Mouse (Mus musculus) adrenal gland, postnatal 4 days (tissue): ENCODE data around the gene Jmjd8. TPM values are rescaled to one million over a fixed set of nuclear protein-coding genes. Genes with fewer than 3 reads are reported as not detected.
"Not testable (repeated sequence)": the region's sequence is repeated elsewhere in the genome, so short reads cannot be mapped to it uniquely, and the experiment has no call there.

ENCODE experiments used
- DNase-seq, 2 experiments: peaks; one replicate each; pipeline ENCODE4 v3.0.0; 2021 to 2022; ENCODE audit warnings: low spot score in 2 of 2, mixed read lengths in 2 of 2
- long read RNA-seq, 2 experiments: library from polyadenylated mRNA; stranded (forward); transcript quantifications; one replicate each; pipeline ENCODE4 v2.0.0; 2021
- total RNA-seq, 2 experiments: library from RNA; stranded (reverse); gene quantifications; 2 replicates each; pipeline ENCODE4 v1.2.3; 2021

Gene Jmjd8
- total RNA-seq: 10 to 100 TPM; 72.9 to 81.8 TPM
- long read RNA-seq, experiment 1, transcript Jmjd8-205 (9 exons, 2,268 nt): major isoform, 44 of 61 reads
- long read RNA-seq, experiment 1, partial matches to known transcripts: 6 of 61 reads
- long read RNA-seq, experiment 1, other reads (novel, unspliced or antisense): 10 of 61 reads
- long read RNA-seq, experiment 2, transcript Jmjd8-205 (9 exons, 2,268 nt): major isoform, 37 of 94 reads
- long read RNA-seq, experiment 2, partial matches to known transcripts: 29 of 94 reads
- long read RNA-seq, experiment 2, other reads (novel, unspliced or antisense): 27 of 94 reads

DNA sequence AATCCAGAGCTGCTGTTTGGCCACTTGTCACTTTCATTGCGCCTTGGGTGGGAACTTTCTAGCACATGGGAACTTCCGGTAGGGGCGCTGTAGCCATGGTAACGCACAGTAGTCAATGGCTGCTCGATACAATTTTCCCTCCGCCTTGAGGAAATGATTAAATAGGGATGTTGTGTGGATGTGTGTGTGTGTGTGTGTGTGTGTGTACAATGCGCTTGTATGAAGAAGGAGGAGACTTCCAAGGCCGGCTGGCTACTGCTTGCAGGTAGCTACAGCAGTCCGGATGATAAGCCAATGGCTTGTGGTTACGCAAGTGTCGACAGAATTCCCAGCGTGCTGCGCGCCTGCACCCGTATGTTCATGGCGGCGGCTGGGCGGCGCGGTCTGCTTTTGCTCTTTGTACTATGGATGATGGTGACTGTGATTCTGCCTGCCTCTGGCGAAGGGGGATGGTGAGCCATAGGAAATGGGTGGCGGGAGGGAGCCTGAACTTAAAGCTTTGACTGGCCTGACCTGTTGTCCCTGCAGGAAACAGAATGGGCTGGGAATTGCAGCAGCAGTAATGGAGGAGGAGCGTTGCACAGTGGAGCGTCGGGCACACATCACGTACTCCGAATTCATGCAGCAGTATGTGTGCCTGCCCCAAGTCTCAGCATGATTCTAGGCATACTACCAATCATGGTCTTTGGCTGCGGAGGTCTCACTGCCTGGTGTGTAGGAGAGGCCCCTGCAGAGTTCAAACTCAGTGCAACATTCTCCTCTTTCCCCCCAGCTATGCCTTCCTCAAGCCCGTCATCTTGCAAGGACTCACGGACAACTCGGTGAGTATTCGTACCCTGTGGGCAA lies at the start of gene Jmjd8:
Jmjd8 (plus strand) TSS at position 156 of the 846 bp plus-strand sequence.
- DNase-seq: peak; percentile 50 to 61

DNA sequence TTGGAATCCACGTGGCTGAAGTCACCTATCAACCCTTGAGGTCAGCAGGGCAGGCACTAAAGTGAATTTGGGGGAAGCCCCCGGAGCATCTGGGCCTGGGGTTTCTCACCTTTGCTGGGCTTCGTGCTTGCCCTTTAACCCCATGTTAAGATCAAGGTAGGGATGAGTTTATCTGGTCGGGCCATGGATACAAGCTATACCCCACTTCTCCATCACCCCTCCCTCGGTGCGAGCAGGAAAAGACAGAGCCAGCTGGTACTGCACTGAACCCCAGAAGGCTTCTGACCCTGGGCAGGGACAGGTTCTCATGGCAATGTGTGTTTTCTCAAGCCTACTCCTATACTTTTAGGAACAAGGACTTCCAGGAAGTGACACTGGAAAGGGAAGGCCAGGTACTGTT lies 47.3 kb upstream of the Jmjd8 start:
- no peak for DNase-seq

DNA sequence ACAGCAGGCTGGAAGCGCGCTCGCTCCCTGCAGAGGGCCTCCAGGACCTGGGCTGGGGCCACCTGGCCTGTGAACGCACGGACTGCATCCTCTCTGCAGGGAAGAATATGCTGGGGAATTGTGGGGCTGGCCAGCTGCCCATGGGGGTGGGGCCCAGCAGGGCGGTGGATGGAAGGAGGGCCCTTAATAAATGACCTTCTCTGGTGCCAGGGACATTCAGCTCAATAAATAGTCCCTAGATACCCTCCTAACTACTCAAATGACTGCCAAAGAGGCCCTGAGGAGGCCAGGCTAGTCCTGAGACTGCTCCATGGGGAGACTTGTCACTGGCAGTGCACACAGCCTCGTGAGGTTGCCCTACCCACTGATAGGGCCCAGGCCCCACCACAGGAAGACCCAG lies 45.6 kb upstream of the Jmjd8 start:
- no peak for DNase-seq

DNA sequence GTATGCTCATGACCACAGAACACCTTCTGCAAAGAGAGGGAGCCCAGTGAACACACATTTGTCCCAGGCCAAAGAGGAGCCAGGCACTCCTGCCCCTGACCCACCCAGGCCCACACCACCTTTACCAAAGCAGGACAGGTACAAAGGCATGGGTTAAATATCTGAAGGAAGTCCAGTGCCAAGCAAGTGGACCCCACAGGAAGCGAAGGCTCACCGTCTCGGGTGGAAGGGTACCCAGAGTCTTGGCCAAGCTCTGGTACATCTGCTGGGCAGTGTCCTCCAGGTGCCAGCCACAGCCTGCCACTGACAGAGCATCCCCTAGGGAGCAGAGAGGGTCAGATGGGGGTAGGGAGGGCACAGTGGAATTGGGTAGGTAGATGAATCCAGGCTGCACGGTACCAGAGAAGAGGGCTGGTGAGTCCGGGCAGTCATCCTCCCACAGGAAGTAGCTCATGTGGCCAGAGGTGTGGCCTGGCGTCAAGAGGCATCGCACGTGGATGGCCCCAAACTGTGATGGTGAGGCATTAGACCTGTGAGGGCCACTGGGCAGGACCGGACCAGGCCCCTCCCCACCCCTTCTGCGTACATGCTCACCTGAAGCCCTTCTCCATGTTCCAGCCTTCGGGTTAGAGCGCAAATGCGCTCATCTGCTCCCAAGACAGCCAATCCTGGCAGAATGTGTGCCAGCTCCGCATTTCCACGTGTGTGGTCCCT lies 44.6 kb upstream of the Jmjd8 start:
- DNase-seq: no peak

DNA sequence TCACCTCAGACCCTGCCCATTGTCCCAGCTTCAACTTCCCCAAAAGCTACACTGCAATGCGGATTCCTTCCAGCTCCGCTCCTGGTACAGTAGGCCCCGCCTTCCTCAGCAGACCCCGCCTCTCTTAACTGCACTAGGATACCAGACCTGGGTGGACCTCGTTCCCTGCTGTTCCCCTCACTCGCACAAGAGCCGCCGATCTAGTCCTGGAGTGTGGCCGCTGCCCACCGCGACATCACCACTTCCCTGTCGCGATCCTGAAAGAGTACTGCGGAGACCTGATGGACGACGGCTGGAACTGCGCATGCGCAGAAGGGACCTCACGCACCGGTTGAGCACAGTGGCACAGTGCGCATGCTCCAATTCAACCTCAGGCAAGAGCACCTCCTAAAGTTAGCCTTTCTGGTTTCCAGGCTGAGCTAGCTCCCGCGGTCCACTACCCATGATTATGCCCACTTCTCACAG lies 43.4 kb upstream of the Jmjd8 start, which contains the start of gene Haghl:
Haghl (minus strand) TSS at position 393 of the 465 bp plus-strand sequence.
- peak; percentile 88 to 93 for DNase-seq

DNA sequence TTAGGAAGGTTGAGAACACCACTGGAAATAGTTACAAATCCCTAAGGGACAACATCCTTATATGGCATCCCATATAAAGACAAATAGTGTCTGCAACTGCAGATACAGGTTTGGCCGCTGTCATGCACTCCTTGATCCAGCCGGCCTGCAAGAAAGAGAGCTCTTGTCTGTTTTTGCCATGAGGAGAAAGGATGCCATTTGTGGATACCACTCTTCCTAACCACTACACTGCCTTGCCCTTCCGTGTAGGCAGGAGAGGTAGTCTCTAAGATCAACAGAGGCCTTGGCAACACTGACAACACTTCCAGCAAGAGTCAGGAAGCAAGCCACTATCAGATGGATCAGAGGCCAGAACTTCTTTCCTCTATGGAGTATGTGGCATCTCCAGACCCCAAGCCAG lies 42.4 kb upstream of the Jmjd8 start, which contains the start of gene Ccdc78:
Ccdc78 (plus strand) TSS at position 301 of the 400 bp plus-strand sequence.
- no peak for DNase-seq

DNA sequence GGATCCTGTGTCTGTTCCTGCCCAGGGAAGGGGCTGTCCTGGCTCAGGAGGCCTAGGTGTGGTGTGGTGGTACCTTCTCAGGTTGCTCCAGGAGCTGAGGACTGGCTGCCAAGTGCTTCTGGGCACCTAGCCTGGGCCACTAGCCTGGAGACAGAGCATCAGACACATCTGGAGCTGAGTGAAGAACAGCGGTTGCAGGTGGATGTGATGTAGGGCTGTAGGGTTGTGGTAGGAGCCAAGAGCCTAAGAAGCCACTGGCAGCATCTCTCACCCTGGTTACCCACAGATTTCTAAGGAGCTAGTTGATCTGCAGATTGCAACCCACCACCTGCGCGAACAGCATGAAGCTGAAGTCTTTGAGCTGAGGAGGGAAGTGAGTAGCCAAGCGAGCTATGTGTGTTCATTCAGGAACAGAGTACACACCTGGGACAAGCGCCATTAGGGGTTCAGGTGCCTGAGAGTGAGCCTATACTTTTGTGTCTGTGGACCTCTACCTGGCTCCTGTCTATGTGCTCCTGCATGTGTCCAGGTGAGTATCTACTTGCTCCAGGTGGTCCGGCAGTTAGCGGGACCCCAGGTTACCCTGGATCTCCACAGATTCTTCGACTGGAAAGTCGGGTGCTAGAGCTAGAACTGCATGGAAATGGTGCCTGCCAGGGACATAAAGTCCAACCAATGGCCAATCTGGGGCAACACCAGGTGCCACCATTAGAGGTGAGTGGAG lies 41.7 kb upstream of the Jmjd8 start:
- no peak for DNase-seq

DNA sequence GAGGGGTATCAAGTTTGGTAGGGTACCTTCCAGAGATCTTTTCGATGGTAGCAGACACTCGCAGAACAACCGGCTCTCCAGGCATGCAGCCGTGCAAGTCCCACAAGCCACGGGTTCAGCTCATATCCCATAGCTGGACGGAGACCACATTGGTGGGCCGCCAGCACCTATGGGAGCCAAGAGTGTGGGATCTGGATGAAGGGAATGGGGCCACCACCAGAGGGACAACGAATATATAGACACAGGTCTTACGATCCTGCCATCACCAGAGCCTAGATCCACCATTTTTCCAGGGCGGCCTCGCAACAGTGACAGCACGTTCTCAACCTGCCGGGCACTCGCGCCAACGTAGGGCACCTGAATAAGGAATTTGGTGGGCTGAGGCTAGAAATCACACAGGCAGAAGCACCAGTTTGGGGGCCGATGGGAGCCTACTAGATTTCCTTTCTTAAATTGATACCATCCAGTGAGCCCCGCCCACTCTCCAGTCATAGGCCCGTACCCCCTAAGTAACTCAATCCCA lies 37.3 kb upstream of the Jmjd8 start:
- DNase-seq: no peak

DNA sequence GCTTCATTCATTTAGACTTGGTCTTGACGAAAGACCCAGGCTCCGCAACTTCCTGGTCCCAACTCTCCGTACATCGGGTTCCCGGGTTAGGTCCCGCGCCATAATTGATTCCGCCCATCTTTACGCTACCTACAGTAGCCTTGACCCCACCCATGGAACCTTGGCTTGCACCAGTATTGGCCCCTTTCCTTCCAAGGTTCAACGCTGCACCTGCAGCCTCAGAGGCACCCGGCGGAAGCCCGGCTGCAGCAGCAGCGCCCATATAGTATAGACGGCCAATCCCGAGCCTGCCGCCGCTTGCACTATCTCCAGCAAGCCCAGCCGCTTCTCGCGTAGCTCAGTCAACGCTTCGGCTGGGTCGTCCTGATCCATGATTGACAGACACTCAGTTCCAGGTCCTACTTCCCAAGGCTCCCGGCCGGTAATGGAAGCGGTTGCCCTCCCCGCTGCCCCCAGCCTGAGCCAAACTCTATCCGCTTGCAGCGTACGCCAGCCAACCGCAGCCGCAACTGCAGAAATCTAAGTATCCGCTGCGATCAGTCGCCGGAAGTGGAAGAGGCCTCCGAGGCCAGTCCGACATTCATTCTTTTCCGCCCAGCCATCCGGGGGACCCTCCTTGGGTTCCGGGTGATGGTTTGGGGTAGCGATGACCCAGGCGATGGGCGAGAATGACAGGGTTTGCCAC lies 36.7 kb upstream of the Jmjd8 start:
- DNase-seq: peak; percentile 75

DNA sequence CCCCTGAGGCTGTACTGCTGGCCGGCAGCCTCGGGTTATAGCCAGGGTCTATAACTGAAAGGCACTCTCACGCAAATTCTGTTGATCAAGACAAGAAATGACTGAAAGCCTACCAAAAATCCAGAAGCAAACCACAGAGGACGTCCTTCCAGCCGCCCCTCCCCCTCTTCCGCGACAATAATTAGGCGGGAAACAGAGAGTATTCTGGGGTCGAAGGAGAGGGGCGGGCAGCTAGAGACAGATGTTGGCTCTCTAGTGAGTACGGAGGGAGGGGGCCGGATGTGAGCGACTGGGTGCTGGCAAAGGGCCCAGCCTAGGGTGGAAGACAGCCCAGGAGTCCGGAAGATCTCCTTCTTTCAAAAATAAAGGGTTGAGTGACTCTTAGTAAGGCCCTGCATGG lies 36.1 kb upstream of the Jmjd8 start, which contains the start of gene Fam173a:
Fam173a (minus strand) TSS at position 287 of the 400 bp plus-strand sequence.
- peak in 1 of 2 experiments; percentile 68 for DNase-seq

DNA sequence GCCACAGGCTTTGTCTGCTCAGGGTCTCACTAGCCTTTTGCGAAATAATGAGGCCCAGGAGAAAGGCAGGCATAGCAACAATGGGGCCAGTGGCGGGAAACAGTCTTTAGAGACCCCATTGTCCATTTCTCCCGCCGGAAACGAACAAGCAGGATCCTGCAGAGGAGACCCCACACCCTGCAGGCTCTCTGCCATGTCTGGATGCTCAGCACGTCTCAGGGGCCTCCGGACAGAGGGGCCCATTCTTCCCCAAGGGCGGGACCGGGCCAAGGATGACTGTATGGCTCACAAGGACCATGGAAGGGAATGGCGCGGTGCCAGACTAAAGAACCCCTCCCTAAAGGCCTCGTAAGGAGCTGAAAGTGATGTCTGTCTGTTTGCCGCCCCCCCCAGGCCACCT lies 34.5 kb upstream of the Jmjd8 start:
- no peak for DNase-seq

DNA sequence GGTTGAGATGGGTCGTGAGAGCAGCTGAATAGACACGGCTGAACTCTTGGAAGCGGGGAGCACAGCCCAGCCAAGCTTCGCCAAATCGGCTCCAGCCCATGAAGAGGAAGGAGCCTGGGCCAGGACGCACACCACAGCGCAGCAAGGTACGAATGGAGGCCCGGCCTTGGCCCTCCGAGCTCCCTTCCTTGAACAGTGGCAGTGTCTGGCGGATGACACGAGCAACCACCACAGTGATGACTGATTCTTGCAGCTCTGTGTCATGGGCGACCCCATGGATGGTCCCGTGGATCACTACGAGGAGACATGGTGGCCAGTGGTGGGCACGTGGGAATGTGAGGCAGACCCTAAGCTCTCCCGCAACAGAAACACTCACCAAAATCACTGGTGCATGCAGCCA lies 33.7 kb upstream of the Jmjd8 start:
- DNase-seq: no peak

DNA sequence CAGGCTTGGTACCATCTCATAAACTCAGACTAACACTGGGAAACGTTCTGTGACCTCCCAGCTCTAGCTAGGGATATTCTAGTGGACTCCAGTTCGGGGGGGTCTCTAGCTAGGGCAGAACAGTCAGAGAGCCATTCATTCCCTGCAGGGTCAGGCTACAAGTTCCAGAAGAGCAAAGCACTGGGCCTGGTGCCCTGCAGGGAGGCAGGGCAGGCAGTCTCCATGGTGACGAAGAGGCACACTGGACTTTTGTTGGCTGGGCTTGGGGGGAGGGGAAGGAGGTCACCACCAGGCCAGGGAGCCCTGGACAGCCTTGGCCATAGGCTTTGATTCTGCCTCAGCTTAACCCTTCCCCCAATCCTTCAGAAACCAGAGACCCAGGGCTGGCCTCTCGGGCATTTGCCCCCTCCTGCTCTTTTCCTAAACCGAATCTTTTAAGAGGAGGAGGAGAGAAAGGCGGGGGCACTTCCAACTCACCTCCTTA lies 33.0 kb upstream of the Jmjd8 start, which contains the start of gene AC134908.4:
AC134908.4 (minus strand) TSS at position 51 of the 484 bp plus-strand sequence.
- no peak for DNase-seq

DNA sequence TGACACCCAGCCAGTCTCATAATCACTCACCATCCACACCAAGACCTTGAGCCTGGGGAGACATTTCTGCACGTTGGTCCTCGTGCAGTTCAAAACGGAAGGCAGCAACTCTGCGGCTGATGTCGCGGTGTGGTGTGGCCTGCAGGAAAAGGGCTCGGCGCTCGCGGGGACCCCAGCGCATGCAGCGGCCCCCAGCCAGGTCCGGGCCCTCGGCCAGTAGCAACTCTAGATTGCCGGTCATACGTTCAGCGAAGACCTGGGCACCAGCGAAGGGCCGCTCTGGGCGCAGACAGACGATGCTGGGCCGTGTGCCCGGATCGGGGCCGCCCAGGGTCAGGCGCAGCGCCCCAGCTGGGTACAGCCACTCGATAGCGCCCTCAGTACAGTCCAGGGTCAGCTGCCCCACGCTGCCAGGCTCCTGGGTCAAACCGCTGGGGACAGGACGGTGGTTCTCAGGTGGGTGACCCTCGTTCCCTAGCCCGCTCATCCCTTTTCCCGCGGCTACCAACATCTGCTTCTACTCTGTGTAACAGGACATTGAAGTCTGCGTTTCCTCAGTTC lies 32.4 kb upstream of the Jmjd8 start:
- no peak for DNase-seq

DNA sequence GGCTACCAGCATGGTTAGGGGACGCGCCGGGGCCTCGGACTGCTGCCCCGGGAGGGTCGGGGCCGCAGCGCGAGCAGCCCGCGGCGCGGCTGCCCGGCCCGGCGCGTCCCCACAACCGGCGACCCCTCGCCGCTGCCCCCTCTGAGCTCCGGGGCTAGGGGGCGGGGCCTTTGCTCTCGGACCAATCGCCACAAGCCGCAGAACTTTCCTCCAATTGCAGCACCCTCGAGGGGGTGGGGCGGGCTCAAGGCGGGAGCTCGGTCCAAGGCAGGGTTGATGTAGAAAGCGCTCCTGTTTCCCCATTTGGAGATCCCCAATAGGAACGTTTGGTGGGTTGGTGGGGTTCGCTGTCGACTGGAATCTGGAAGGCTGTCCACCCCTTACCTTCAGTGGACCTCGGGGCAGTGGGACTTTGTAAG lies 31.7 kb upstream of the Jmjd8 start, which contains the start of gene Metrn:
Metrn (minus strand) TSS at position 186 of the 419 bp plus-strand sequence.
- peak; percentile 73 to 80 for DNase-seq

DNA sequence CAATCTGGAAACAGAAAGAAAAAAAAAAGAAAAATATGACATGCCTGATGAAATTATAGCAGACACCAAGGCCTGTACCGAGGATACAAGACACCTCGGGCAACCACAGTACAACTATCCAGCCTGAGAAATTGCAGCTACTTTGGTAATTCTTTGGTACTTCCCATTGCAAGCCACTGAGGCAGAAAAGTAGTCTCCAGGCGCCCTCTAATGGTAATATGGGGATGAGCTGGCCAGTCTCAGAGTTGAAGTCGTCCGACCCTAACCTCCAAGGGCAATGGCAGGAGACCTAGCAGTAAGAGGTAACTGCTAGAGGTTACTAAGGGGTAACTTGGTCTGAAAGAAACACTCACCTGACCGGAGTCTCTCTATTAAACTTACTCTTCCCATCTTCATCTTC lies 27.6 kb upstream of the Jmjd8 start:
- DNase-seq: no peak

DNA sequence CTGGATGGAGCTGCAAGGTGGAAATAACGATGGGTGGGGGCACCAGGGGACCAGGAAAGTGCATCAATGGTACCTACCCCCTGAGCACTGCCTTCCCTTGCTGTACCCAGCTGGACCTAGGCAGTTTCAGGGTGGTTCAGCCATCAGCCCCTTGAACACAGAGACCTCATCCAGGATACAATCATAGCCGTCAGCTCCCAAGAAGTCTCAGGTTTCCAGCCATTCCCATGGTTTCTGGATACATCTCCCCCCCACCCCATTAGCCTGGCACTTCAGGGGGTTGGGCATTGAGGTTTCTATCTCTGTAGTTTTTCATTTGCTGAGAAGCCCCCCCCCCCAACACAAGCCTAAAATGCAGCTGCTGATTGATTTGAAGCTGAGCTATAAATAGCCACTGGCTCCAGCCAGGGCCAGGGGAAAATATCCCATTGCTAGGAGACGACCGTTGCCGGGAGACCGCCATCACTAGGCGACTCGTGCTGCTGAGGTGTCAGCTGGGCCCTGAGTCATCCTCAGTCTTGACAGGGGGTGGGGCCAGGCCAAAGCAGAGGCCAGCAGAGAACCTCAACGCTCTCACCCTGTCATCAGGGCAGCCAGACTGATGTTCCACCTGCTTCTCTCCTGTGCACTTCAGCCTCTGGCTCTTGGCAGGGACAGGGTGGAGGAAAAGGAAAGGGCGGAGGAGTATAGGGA lies 25.7 kb upstream of the Jmjd8 start:
- DNase-seq: peak; percentile 49 to 54

DNA sequence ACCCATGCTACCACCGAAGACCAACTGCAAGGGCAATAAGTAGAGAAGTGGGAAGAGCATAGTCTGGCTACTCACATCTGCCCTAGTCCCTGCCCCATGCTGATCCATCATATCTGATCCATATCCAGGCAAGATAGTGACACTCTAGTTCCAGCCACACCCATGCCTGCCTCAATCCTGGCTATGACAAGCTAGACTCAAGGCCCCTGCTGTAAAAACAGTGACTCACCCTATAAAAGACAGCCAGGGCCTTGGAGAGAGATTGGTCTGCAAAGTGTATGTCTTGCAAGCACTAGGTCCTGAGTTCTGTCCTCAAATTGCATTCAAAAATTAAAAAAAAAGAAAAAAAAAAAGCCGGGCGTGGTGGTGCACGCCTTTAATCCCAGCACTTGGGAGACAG lies 22.2 kb upstream of the Jmjd8 start:
- no peak for DNase-seq

DNA sequence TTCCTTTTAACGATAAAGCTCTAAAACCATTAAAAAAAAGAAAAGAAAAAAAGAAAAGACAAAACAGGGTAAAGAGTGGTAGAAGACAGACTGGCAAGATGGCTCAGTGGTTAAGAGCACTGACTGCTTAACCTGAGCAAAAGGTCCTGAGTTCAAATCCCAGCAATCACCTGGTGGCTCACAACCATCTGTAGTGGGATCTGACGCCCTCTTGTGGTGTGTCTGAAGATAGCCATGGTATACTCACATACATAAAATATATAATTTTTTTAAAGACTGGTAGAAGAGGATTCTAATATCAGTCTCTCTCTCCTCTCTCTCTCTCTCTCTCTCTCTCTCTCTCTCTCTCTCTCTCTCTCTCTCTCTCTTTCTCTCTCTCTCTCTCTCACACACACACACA lies 21.2 kb upstream of the Jmjd8 start:
- DNase-seq: not testable (repeated sequence)
